Mouse (Mus musculus) small intestine, adult 2 months (tissue): ENCODE measurements around the gene Setd2.

Experiments
- CTCF ChIP-seq: fragments of 200-500 bp; IDR thresholded peaks from 2 replicates; pipeline ENCODE4 v1.5.1; 2012; ENCODE audit warnings: low read depth, mild to moderate bottlenecking, control low read depth, inconsistent platforms, low read length, moderate library complexity, mixed read lengths; ENCODE audit not compliant: insufficient replicate concordance, insufficient read length; ENCODE audit errors: extremely low read depth
- POLR2A ChIP-seq: fragments of 200-500 bp; IDR thresholded peaks from 2 replicates; pipeline ENCODE4 v1.6.1; 2012; ENCODE audit warnings: low read depth, mild to moderate bottlenecking, control low read depth, inconsistent platforms, low read length, moderate library complexity

DNA sequence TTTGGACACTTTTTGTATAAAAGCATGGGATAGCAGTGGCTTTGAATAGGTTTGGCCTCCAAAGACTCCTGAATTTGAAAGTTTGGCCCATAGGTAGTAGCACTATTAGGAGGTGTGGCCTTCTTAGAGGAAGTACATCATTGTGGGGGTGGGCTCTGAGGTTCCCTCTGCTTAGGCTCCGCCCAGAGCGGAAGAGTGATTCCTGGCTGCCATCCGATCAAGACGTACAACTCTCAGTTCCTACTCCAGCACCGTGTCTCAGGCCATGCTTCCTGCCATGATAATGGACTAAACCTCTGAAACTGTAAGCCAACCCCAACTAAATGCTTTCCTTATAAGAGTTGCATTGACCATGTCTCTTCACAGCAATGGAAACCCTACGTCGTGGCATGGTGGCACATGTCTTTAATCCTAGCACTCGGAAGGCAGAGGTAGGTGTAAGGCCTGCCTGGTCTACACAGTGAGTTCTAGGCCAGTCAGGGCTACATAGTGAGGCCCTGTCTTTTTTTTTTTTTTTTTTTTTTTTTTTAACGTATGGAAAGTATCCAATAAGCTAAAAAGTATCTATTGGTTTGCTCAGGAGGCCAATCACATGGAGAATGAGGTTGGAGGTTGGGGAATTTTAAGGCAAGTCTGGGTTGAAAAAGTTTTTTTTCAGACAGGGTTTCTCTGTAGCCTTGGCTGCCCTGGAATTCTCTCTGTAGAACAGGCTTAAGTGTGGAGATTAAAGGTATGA is 3.2 kb upstream of the Setd2 start:
- TF ChIP-seq POLR2A: no peak
- no peak for TF ChIP-seq CTCF
